Mouse (Mus musculus): Measurements from ENCODE around the gene Ndufaf8.

DNA sequence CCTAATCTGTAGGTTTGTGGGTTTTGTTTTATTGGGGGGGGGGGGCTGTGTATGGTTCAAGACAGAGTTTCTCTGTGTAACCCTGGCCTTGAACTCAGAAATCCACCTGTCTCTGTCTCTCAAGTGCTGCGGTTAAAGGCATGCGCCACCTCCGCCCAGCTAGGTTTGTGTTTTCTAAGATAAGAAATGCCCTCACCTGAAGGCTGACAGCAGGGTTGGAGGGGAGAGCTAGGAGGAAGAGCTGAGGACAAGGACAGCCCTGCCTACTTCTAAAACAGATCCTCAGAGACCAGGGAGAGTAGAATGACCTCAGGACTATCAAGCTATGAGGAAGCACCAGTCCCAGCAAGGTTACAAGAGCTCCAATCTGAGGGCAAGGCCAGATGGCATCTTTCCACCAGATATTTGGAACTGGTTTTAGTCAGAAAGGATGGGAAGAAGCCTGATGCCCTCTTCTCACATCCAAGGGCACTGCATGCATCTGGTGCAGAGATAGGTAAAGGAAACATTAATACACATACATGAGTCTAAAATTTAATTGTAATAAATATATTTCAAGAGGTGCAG is 4.8 kb downstream of the Ndufaf8 start:
- TF ChIP-seq CTCF (IDR thresholded peaks at IDR 0.05; ENCODE audit: borderline replicate concordance, insufficient read depth, low read depth, low read length) (no peak), POLR2A (IDR thresholded peaks at IDR 0.05; ENCODE audit: borderline replicate concordance, insufficient read depth, low read length) (no peak)
